Mouse (Mus musculus): ENCODE results near the gene Fam81b. TPM values are rescaled to one million over a fixed set of nuclear protein-coding genes. Genes with fewer than 3 reads are reported as not detected.
"Not testable (repeated sequence)": the region's sequence is repeated elsewhere in the genome, so short reads cannot be mapped to it uniquely, and the experiment has no call there.

Fam81b gene
- 0.25 and 0.39 TPM in 2 replicates for polyA plus RNA-seq (2012; rRNA removed)

DNA sequence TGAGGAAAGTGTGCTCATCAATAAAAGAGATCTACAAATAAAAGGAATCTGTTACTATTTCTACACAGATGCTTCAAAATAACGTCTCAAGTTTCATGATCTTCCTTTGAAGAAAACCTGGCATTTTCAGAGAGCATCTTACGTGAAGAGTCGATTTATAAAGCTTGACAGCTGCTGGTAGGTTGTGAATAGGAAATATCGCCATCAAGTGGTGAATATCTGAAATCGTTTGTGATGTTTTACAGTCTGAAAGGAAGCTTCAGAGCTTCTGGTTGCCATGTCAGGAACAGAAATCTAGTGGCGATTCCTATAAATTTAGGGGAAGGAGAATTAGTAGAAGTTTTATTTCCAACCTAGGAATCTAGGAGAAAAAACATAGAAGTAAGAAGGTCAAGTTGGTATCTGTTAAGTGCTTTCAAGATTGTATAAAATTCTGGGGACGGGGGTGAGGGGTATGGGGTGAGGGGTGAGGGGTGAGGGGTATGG is at the start of gene Fam81b:
Fam81b (minus strand) TSS at position 436 of the 486 bp plus-strand sequence.
- TF ChIP-seq CTCF (IDR thresholded peaks at IDR 0.05; ENCODE audit: borderline replicate concordance, extremely low read depth, insufficient read depth, insufficient read length) (no peak), POLR2A (IDR thresholded peaks at IDR 0.05; ENCODE audit: borderline replicate concordance, extremely low read depth, insufficient read depth, insufficient read length, poor library complexity, severe bottlenecking) (no peak)
- DNase-seq (ENCODE audit: low read depth) = peak; percentile 52

DNA sequence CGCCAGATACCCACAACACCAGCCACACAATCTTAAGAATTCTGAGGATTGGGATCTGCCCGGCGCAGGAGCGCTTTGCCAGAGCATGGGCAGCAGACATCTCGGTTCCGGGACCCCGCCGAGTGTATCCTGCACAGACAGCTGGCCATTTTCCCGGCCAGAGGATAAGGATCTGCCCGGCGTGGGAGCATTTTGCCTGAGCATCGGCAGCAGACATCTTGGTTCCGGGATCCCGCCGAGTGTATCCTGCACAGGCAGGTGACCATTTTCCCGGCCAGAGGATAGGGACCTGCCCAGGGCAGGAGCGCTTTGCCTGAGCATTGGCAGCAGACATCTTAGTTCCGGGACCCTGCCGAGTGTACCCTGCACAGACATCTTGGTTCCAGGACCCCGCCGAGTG is 41.1 kb upstream of the Fam81b start:
- DNase-seq (ENCODE audit: low read depth) = not testable (repeated sequence)

DNA sequence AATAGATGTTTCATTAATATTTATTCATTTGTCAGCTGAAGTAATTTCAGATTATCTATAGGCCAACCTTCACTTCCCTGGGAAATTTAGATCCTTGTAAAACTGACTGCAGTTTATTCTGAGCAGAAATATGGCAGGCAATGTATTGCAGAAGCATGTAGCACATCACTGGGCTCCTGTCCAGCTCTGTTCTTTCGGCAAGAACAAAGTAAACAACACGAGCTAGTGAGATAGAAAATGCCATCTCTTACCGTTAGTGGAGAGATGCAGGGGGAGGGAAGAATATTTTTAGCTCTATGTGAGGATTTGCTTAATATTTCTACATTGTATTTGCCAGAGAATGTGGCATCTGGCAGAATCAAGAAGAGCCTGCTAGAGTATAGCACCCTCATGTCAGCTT is 13.8 kb upstream of the Fam81b start:
- peak; percentile 77 for DNase-seq (ENCODE audit: low read depth)
- no peak for TF ChIP-seq POLR2A (IDR thresholded peaks at IDR 0.05; ENCODE audit: borderline replicate concordance, extremely low read depth, insufficient read depth, insufficient read length, poor library complexity, severe bottlenecking)

DNA sequence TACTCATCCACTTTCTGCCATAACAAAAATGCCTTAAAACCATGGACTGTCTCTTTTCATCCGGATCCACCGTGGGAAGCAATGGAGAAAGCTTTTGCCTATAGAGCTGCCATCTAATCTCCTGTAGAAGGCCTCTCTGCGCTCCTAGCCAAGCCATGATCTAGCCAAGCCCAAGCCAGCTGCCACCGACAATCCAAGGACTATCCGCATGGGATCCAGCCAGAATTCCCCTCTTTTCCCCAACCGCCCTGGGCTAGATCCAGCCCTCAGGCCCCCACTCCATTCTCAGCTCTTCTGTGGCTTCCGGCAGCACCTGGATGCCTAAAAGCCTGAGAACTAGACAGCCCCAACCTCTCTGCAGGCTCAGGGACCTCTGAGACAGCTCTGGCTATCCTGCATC is 6.7 kb upstream of the Fam81b start:
- no peak for DNase-seq (ENCODE audit: low read depth)
- no peak for TF ChIP-seq POLR2A (IDR thresholded peaks at IDR 0.05; ENCODE audit: borderline replicate concordance, extremely low read depth, insufficient read depth, insufficient read length, poor library complexity, severe bottlenecking)
- no peak for TF ChIP-seq CTCF (IDR thresholded peaks at IDR 0.05; ENCODE audit: borderline replicate concordance, extremely low read depth, insufficient read depth, insufficient read length)

DNA sequence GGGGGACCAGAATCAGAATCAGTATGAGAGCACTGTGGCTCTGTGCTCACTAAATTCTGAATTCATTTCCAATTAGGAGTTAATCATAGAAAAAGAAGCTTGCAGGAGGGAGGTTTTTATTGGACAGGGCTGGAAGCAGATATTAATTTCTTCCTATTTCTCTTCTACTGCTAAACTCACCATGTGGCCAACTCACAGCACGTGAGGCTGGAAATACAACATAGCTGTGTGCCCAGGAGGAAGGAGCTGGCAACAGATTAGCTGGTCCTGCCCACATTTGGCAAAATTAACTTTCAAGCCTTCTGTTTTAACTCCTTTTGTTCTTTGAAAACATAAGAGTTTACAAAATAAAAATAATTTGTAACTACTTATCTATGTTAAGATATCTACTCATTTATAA is 3.9 kb upstream of the Fam81b start:
- TF ChIP-seq POLR2A (IDR thresholded peaks at IDR 0.05; ENCODE audit: borderline replicate concordance, extremely low read depth, insufficient read depth, insufficient read length, poor library complexity, severe bottlenecking) (no peak), CTCF (IDR thresholded peaks at IDR 0.05; ENCODE audit: borderline replicate concordance, extremely low read depth, insufficient read depth, insufficient read length) (no peak)
- DNase-seq (ENCODE audit: low read depth) = peak; percentile 58

DNA sequence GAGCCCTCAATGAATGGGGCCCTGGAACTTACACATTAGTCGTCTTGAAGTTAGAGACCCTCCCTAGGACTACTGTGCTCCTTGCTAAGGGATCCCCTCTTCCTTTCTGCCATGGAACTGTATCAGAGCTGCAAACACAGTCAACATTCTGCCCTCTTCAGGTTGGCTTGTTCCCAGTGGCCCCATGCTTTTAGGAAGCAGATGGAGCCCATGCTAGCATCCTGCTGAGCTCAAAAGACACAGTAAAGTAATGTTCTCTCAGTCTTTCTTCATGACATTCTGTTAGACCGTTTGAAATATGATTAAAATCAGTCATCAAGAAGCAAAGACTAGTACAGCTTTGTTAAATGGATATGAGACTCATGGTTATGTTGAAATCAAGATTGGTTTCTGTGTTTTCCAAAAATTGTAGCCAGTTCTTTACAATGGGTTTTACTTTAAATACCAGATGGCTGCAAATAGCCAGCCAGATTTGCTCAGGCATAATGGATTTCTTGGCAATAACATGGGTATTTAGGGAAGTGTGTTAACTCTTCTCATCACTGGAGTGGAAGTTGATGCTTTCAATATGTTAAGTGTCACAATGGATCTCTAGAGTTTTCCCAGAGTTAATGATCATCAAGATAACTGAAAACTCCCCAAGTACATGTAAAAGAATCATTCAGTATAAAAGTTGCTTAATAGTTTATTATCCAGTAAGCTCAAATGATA is 938 bp upstream of the Fam81b start:
- TF ChIP-seq POLR2A (IDR thresholded peaks at IDR 0.05; ENCODE audit: borderline replicate concordance, extremely low read depth, insufficient read depth, insufficient read length, poor library complexity, severe bottlenecking) = no peak
- peak; percentile 81 for DNase-seq (ENCODE audit: low read depth)

DNA sequence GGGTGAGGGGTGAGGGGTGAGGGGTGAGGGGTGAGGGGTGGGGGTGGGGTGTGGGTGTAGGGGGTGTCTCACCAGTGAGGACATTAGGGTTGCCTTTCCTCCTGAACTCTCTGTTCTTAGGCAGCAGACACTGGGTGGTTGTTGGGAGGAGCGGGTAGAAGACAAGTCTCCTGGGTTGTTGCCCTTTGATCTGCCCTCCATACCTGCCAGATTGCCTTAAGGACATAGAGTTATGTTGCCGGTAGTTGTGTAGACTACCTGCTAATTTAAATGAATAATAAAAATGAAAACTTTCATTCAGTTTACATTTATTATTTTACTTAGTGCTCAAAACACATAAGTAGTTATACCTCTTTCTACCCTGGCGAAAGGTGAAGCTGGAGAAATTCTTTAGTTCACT is 369 bp upstream of the Fam81b start:
- TF ChIP-seq CTCF (IDR thresholded peaks at IDR 0.05; ENCODE audit: borderline replicate concordance, extremely low read depth, insufficient read depth, insufficient read length) (no peak), POLR2A (IDR thresholded peaks at IDR 0.05; ENCODE audit: borderline replicate concordance, extremely low read depth, insufficient read depth, insufficient read length, poor library complexity, severe bottlenecking) (no peak)
- no peak for DNase-seq (ENCODE audit: low read depth)

DNA sequence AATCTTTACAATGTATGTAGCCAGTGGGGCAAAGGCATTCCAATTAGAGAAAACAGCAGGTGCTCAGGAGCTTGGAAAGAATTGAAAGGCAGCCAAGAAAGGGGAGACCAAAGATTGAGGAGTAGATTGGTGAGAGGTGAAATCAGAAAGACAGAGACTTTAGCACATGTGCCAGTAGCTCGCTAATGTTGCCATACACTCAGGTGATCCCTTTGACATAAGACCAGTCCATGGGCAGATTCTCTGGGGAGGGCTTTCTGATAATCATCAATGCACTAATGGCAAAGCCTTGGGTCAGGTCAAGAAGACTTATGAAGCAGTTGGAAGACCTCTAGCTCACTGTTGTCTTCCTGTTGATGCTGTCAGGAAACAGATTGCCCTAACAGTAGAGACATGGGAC is 671 bp downstream of the Fam81b start:
- TF ChIP-seq POLR2A (IDR thresholded peaks at IDR 0.05; ENCODE audit: borderline replicate concordance, extremely low read depth, insufficient read depth, insufficient read length, poor library complexity, severe bottlenecking) (no peak), CTCF (IDR thresholded peaks at IDR 0.05; ENCODE audit: borderline replicate concordance, extremely low read depth, insufficient read depth, insufficient read length) (no peak)
- no peak for DNase-seq (ENCODE audit: low read depth)

DNA sequence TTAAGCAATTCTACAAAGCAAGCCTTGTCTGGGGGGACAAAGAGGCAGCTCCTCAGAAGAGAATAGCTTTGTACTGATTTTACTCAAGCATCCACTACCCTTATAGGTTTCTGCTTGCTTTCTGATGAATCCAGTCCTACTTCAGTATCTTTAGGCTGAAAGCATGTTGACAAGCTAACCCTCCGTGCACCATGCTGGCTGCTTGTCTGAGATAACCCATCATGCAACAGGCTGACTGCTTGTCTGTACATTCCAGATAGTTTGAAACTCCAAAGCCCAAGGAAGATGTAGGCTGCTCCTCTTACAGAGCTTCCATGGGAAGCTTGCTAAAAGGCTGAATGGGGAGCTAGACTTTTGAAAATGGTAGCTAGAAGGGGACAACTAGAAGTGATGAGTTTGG is 1.7 kb downstream of the Fam81b start:
- no peak for TF ChIP-seq CTCF (IDR thresholded peaks at IDR 0.05; ENCODE audit: borderline replicate concordance, extremely low read depth, insufficient read depth, insufficient read length)

DNA sequence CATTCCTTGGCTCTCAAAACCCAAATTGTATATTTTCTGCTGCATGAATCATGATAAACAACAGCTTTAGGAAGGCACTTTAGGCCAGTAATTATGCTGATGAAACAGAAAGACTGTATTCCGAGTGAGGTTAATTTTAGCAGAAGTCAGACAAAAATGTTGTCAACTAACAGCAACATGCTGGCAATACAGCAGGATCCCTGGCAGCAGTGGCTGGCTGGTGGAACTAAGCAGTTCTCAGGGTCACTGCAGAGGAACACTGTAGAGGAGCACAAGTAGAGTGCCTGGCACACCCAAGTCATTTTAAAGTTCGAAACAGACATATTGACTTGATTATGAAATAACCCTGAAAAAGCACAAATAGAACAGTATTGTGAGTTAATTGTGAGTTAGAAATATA is 2.8 kb downstream of the Fam81b start:
- DNase-seq (ENCODE audit: low read depth) = no peak
- TF ChIP-seq POLR2A (IDR thresholded peaks at IDR 0.05; ENCODE audit: borderline replicate concordance, extremely low read depth, insufficient read depth, insufficient read length, poor library complexity, severe bottlenecking) (no peak), CTCF (IDR thresholded peaks at IDR 0.05; ENCODE audit: borderline replicate concordance, extremely low read depth, insufficient read depth, insufficient read length) (no peak)

More for the DNA sequence above, 1.7 kb downstream of the Fam81b start:
- no peak for DNase-seq (ENCODE audit: low read depth)

DNA sequence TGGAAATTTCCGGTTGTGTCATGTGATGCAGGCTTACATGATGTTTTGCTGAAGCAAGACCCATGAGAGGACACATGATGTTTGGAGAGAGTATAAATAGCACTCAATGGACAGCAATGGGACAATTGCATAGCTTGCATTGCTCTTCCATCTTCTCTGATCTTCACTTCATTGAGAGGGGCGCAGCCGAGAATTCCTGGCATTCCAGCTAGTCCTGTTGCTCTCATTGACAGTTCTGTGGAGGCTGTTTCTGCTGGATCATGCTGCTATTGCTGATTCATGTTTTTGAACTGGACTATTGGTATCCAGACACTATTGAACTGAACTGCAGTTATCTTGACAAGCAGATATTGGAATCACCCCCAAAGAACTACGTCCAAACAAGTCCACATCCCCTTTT is 12.8 kb downstream of the Fam81b start:
- TF ChIP-seq POLR2A (IDR thresholded peaks at IDR 0.05; ENCODE audit: borderline replicate concordance, extremely low read depth, insufficient read depth, insufficient read length, poor library complexity, severe bottlenecking) = no peak
- TF ChIP-seq CTCF (IDR thresholded peaks at IDR 0.05; ENCODE audit: borderline replicate concordance, extremely low read depth, insufficient read depth, insufficient read length) = no peak
- no peak for DNase-seq (ENCODE audit: low read depth)

DNA sequence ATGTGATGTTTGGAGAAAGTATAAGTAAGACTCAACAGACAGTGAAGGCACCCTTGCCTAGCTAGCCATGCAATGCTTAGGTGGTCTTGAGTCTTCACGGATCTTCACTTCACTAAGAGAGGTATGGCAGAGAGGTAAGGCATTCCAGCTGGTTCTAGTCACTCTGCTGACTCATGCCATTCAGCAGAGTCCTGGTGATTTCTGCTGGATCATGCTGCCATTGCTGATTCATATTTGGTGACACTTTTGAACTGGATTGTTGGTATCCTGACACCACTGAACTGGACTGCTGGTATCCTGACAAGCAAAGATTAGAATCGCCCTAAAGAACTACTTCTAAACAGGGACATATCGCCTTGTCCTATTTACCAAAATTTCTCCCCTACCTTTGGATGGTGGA is 20.3 kb downstream of the Fam81b start:
- no peak for DNase-seq (ENCODE audit: low read depth)
- TF ChIP-seq CTCF (IDR thresholded peaks at IDR 0.05; ENCODE audit: borderline replicate concordance, extremely low read depth, insufficient read depth, insufficient read length) = no peak
- no peak for TF ChIP-seq POLR2A (IDR thresholded peaks at IDR 0.05; ENCODE audit: borderline replicate concordance, extremely low read depth, insufficient read depth, insufficient read length, poor library complexity, severe bottlenecking)
